11 mouse cellular contexts compared by ENCODE assay signal in the genomic region with DNA sequence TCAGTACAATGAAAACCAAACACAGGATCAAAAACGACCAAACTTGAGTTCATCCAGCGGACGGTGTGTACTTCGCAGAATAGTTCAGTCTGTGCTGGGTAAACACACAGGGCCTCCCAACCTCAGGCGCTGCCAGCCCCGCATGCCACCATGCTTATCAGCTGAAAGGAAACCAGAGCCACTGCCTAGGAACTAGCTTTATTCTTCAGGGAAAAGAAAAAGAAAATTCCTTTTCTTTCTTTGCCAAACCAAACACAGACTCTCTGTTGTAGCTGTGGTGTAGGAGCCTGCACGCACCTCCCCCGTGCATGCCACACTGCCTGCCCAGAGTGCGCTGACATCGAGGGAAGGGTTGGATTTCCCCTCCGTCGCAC.
DNase-seq lines count a peak whose midpoint lies in the region; ATAC-seq and TF ChIP-seq lines count a peak whose summit lies in the region.
"Had no signal": no experiment of that assay in that cellular context is flagged by ENCODE, and none has a peak within 500 bp of the region (broad histone marks: within the 10 kb centered on the region; RNA-seq: fewer than 3 reads in every experiment).

No protein-coding gene starts in this region.

- peaks cover 84% of the 10 kb centered on the region for H3K36me3 ChIP-seq in heart, embryonic 13.5 days
- peaks cover 5% of the 10 kb centered on the region for H3K36me3 ChIP-seq in intestine, postnatal 0 days (ENCODE audit: control insufficient read depth, insufficient read depth)

- no peak for TF ChIP-seq CTCF in layer of hippocampus, adult 2 months (conservative IDR thresholded peaks at IDR 0.05)
- TF ChIP-seq CTCF in intestine, postnatal 0 days (IDR thresholded peaks at IDR 0.05; ENCODE audit: low read depth) = no peak

- 0 out of 2 replicates have a peak overlapping the region, but pooled peaks have one; percentile 28 for H3K27ac ChIP-seq in layer of hippocampus, adult 2 months
- peak overlapping the region; percentile 79 for H3K27ac ChIP-seq in heart, embryonic 13.5 days (replicated peaks)
- no peak overlapping the region for H3K27ac ChIP-seq in intestine, postnatal 0 days (ENCODE audit: low read depth, low read length)
- H3K27ac ChIP-seq: liver, embryonic 14.5 days had no signal

- WGBS in heart, embryonic 13.5 days = 55% methylated on average over 12 of the region's 12 CpGs
- 62% methylated on average over 12 of the region's 12 CpGs for WGBS in intestine, postnatal 0 days

- no peaks in the 10 kb centered on the region for H3K27me3 ChIP-seq in heart, embryonic 13.5 days (replicated peaks)
- H3K27me3 ChIP-seq in intestine, postnatal 0 days (replicated peaks; ENCODE audit: control insufficient read depth, insufficient read depth, low read length) = no peaks in the 10 kb centered on the region
- H3K27me3 ChIP-seq: CH12.LX had no signal

- 0 out of 2 replicates have a peak, but pooled peaks have one; percentile 26 for ATAC-seq in heart, embryonic 13.5 days (ENCODE audit: extremely low read depth, insufficient number of reproducible peaks, low FRiP score, low TSS enrichment)
- peak; percentile 37; the same call in 1 of the 2 replicates for ATAC-seq in intestine, postnatal 0 days
- ATAC-seq in megakaryocyte progenitor cell, adult 5-6 weeks (replicated peaks; ENCODE audit: poor library complexity) = 0 out of 2 replicates have a peak, but pooled peaks have one; percentile 3

- H3K9ac ChIP-seq in heart, embryonic 13.5 days = no peak overlapping the region; the same call in 1 of the 2 replicates
- H3K9ac ChIP-seq in intestine, postnatal 0 days (ENCODE audit: low read depth, low read length) = no peak overlapping the region
- H3K9ac ChIP-seq: liver, embryonic 14.5 days had no signal

- H3K4me3 ChIP-seq in layer of hippocampus, adult 2 months = no peak overlapping the region
- no peak overlapping the region for H3K4me3 ChIP-seq in heart, embryonic 13.5 days
- H3K4me3 ChIP-seq in intestine, postnatal 0 days (ENCODE audit: low read depth, low read length) = no peak overlapping the region

- H3K4me2 ChIP-seq in heart, embryonic 13.5 days = no peak overlapping the region
- H3K4me2 ChIP-seq in intestine, postnatal 0 days (replicated peaks; ENCODE audit: low read depth) = no peak overlapping the region

- DNase-seq in layer of hippocampus, adult 2 months (ENCODE audit: low spot score in 2 of 2) = no peak
- DNase-seq in layer of hippocampus, adult 9-10 months (ENCODE audit: low spot score) = no peak
- DNase-seq in cerebellum, postnatal 4 days (ENCODE audit: low spot score in 2 of 2) = no peak
- no peak for DNase-seq in layer of hippocampus, postnatal 25 days (ENCODE audit: extremely low spot score in 1 of 2, low spot score in 1 of 2)
- DNase-seq: adrenal gland, postnatal 10 days; cerebellum, adult 11 months had no signal

- H3K9me3 ChIP-seq in heart, embryonic 13.5 days = no peaks in the 10 kb centered on the region
- no peaks in the 10 kb centered on the region for H3K9me3 ChIP-seq in intestine, postnatal 0 days (ENCODE audit: control insufficient read depth)

- H3K4me1 ChIP-seq in heart, embryonic 13.5 days = peaks cover 38% of the 10 kb centered on the region
- no peaks in the 10 kb centered on the region for H3K4me1 ChIP-seq in intestine, postnatal 0 days (replicated peaks; ENCODE audit: control insufficient read depth, insufficient read depth, low read length)
